Mouse (Mus musculus): Measurements from ENCODE around the gene Lrr1.
"Not testable (repeated sequence)": the region's sequence is repeated elsewhere in the genome, so short reads cannot be mapped to it uniquely, and the experiment has no call there.

Gene Lrr1

DNA sequence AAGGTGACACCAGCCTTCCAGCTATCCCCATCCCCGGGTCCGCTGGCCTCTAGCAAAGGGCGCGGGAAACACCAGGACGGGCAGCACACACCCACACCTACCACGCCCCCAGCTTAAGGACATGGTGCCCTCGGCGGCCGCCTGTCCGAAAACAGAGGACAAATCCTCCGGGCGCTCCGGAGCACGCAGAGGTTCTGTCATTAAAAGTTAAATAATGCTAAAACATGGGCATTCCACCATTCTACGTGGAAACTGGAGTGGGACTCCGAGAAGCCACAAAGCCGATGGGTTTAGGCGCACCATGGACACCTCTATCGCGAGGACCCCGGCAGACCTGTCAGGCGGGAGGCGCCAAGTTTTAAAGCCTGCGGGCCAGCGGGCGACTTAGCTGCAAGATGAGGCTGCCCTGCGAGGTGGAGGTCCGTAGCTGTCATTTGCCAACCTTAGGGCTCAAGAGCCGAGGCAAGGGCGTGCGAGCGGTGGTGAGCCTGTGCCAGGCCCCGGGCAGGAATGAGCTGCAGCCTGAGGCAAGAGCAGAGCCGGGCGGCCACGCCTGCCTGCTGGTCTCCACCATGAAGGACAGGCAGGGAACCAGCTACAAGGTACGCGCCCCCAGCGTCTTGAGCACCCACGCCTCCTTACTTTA is at the start of gene Lrr1:
Lrr1 (plus strand) TSS at position 354 of the 646 bp plus-strand sequence.
- DNase-seq (ENCODE audit: low spot score), result peak; percentile 81

DNA sequence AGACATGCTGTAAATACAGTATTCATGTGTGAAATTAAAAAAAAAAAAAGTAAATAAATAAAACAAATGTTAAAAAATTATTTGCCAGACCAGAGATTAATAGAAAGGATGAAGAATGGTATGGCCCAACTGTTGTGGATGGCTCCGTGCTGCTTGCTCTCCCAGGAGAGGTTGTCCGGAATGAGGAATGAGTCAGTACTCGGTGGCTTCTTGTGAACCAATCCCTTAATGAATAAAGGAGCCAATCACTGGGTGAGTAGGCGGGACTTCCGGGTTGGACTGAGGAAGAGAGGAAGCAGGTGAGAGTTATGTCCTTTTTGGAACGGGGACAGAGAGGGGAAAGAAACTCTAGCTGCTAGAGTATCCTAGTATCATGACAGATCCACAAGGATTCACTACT is 48.7 kb upstream of the Lrr1 start:
- no peak for DNase-seq (ENCODE audit: low spot score)

DNA sequence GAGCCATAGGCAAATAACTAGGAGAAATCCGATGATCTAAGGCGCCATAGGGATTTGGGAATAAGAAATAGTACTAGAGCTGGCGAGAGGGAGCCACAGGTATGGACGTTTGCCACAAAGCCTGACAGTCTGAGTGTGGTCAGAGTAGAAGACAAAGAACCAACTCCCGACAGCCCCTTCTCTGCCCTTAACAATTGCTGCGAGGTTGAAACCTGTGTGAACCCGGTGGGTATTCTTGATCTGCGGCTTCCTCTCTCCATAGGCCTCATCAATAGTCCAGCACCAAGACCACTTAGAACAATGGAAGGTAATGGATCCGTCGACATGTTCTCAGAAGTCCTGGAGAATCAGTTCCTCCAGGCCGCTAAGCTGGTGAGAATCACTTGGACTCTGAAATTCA is 45.8 kb upstream of the Lrr1 start:
- DNase-seq (ENCODE audit: low spot score), result no peak

DNA sequence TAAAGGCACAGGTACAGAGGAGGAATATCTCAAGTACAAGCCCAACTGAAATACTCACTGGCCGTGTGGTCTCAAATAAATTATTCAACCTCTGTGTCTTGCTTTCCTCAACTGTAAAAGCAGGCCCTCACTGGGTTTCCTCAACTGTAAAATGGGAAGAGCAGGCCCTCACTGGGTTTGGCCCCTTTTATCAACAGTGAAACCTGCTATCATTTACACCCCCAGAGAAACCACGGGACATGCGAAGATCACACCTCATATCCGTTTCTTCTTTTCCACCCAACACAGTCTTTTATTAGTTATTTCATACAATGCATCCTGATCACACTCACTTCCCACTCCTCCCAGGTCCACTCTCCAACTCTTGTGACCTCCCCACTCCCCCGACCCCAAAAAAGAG is 43.5 kb upstream of the Lrr1 start:
- DNase-seq (ENCODE audit: low spot score), result no peak

DNA sequence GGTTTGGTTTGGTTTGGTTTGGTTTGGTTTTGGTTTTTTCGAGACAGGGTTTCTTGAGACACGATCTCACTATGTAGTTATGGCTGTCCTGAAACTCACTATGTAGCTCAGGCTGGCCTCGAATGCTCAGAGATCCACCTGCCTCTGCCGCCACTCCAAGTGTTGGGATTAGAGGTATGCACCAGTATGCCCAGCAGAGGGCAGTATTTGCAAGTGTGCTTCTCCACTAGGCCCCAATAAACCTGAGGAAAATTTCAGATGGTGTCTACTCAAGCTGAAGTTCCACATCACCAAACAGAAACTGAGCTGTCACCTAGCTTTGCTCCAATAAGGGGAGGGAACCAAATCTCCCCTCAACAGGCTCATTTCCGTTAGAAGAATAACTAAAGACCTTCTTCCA is 41.4 kb upstream of the Lrr1 start:
- no peak for DNase-seq (ENCODE audit: low spot score)

DNA sequence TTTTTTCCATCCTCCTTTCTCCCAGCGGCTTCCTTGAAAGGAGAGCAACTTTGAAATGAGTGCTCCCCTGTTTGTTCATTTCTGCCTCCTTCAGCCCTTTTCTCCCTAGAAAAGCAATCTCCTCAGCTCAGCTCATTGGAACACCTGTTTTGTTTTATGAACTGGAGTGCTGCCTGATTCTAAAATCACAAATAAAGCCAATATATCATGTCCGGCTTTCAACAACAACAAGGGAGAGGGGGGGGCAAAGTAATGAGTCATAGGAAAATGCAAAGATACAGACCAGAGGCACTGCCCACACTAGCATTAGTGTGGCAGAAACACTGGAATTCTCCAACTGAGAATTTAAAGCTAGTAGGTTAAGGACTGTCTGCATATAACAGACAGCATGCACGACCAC is 41.0 kb upstream of the Lrr1 start:
- DNase-seq (ENCODE audit: low spot score), result no peak

- DNase-seq (ENCODE audit: low spot score), result no peak
Measured at GRCm38 (mm10) chr12:69129634-69130310, 38.8 kb upstream of the Lrr1 start.

DNA sequence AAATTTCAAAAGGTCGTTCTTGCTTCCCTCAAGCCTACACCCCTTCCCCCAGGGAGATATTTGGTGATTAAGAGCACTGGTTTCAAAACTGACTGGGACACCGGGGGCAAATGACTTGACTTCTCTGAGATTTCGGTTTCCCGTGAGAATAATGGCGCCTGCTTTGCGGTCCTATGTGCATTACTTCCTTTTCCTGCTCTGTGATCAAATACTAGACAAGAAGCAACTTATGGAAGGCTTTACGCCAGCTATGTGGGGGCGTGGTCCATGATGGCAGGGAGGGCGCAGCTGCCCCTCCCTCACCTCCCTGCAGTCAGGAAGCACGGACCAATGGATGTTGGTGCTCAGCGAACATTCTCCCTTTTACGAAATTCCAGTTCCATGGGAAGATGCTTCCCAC is 38.1 kb upstream of the Lrr1 start:
- DNase-seq (ENCODE audit: low spot score), result no peak

DNA sequence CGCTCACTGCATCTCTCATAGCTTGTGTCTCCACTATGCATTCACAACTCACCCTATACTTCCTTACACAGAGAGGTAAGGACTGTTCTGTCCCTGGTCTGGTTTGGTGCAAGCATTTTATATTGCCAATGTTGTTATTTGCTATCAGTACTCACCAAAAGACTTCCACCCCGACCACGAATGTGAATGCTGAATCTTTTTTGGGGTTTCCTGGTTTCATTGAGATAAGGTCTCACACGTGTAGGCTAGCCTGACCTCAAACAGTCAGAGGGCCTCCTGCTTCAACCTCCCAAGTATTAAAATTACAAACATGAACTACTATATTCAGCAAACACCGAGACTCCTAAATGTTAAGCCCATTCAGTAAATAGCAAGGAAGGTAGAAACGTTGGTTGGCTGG is 37.3 kb upstream of the Lrr1 start:
- DNase-seq (ENCODE audit: low spot score), result no peak

- peak; percentile 36 for DNase-seq (ENCODE audit: low spot score)
Measured at GRCm38 (mm10) chr12:69131981-69132380, 36.6 kb upstream of the Lrr1 start.

DNA sequence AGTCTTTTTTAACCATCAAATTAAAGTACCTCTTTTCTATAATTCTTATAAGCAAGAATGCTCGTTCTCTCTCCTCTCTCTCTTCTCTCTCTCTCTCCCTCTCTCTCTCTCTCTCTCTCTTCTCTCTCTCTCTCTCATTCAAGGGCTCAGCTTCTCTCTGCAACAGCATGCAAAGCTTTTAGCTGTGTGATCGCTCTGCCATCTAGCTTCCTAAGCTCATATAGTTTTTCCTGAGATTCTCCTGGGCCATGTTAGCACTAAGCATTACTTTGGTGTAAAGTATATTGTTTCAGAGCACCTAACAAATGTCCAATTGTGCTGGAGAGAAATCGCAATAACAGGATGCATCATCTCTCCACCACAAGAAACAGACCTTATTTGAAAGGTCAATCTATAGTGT is 29.4 kb upstream of the Lrr1 start:
- DNase-seq (ENCODE audit: low spot score), result no peak

DNA sequence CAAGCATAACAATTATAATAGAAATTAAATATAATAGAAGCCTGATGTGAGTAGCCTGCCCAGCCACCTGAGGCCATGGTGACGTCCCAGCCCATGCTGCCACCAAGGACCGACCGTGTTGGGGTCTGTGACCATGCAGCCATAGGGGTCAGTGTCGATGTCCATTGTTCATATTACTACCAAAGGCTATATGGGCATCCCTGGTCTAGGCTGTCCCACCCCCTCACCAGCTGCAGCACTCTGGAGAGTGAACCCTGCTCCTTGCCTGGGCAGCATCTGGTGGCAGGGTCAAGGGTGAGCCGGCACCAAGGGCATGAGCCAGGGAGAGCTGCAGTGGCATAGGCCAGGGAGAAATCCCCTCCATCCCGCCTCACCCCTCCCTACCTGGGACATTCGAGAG is 28.8 kb upstream of the Lrr1 start:
- DNase-seq (ENCODE audit: low spot score), result no peak

- no peak for DNase-seq (ENCODE audit: low spot score)
Measured at GRCm38 (mm10) chr12:69143460-69143859, 25.2 kb upstream of the Lrr1 start.

DNA sequence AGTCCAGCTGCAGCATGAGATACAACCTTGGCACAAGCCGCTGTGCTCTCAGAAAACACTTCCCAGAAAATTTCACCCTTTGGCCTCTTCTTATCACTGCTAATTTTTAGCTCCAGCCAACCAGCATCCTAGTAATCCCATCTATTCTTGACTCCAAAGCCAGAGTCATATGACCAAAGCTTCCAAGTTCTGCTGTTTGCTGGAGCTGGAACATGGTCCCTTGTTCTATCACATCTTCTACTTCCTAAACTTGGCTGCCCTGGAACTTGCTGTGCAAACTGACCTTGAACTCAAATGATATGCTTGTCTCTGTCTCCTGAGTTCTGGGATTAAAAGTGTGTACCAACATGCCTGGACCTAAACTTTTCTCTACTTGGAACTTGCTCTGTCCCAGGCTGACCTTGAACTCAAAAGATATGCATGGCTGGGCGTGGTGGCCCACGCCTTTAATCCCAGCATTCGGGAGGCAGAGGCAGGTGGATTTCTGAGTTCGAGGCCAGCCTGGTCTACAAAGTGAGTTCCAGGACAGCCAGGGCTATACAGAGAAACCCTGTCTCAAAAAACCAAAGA is 21.4 kb upstream of the Lrr1 start:
- DNase-seq (ENCODE audit: low spot score), result no peak

- no peak for DNase-seq (ENCODE audit: low spot score)
Measured at GRCm38 (mm10) chr12:69150049-69150448, 18.6 kb upstream of the Lrr1 start.

DNA sequence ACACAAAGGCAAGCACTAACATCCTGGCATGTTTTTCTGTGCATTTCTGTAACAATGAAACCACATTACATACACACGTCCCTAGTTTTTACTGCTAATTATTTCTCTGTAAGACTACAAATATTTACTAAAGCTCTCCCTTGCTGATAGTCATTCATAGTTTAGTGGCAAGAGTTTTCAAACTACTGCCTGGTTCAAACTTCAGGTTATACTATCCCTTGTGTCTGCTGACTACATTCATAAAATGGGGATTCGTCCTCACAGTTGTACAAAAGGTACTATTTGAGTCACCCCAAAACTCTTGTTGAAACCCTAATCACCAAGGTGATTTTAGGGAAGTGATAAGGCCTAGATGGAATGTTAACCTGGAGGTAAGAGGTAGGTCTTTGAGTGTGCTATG is 12.7 kb upstream of the Lrr1 start:
- DNase-seq (ENCODE audit: low spot score), result no peak

- DNase-seq (ENCODE audit: low spot score), result no peak
Measured at GRCm38 (mm10) chr12:69156436-69156835, 12.2 kb upstream of the Lrr1 start.

DNA sequence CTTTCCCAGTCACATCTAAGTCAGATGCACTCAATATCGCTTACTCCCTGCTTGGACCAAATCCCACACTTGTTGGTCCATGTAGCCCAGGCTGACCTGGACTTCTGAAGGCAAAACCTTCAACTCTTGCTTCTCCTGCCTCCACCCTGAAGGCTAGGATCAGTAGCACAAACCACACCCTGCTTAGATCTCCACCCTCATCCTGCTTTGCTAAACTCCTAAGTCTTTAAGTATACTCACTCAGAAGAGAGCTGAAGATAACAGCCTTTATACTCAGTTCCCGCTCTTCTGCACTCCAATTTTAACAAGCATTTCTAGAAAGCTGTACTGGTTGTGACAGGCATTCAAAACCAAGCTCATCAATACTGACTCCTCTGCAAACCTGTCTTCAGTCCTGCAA is 11.5 kb upstream of the Lrr1 start:
- no peak for DNase-seq (ENCODE audit: low spot score)

DNA sequence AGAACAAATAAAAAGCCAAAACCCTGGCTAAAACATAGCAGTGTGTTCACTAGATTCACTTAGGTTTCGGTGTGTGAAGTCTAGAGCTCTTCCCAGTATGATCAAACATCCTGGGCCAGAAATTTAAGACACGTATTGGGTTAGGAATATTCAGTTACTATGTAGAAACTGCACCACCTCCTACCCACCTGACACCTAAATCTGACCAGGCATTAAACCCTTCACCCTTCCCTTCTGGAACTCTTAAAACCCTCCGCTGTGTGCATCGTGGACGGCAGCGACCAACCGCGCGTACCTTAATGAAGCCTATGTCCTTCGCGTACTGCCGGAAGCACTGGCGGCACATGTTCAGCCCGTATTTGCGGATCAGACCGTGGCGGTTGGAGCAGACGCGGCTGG is 10.2 kb upstream of the Lrr1 start:
- no peak for DNase-seq (ENCODE audit: low spot score)

DNA sequence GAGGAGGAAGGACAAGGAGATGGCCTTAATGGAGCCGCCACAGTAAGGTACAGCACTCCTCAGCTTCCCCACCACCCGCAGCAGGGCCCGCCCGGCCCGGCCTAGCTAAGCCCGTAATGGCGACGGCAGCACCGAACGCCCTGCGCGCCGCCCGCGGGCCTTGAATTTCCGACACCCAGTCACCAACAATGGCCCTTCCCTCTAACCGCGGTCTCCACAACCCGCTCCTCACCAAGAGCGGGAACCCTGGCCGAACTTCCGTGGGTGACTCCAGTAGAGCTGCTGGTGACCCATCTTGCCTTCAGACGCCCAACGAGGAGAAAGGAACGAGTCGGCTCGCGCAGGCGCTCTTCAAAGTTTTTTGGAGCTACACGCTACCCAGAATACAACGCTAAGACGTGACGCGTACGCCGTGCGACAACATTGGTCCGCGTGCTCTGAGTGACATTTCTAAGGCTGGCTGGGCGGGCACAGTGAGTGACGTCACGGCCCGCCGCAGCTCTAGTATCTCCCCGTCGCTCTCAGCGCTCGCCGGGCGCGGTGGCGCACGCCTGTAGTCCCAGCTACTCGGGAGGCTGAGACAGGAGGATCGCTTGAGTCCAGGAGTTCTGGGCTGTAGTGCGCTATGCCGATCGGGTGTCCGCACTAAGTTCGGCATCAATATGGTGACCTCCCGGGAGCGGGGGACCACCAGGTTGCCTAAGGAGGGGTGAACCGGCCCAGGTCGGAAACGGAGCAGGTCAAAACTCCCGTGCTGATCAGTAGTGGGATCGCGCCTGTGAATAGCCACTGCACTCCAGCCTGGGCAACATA is 9.6 kb upstream of the Lrr1 start, which contains the start of gene Rps29:
Rps29 (minus strand) TSS at position 422 of the 813 bp plus-strand sequence.
- DNase-seq (ENCODE audit: low spot score), result peak; percentile 91

DNA sequence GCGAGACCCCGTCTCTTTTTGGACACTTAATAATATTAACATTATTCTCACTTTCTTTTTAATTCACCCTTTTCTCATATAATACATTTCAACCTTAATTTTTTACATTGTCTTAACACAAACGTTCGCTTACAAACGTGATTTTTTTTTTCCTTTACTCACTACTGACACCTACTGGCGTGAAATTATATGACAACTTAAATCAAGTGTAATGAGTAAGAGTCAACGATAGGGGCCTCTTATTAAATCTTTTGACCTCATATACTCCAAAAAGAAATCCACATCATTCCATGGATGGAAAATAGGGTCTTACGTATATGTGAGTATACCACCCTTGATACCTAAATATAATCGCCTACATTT is 9.1 kb upstream of the Lrr1 start:
- DNase-seq (ENCODE audit: low spot score), result no peak

GRCm38 (mm10) chr12:69160677-69161076 is 7.9 kb upstream of the Lrr1 start:
- DNase-seq (ENCODE audit: low spot score), result not testable (repeated sequence)

- DNase-seq (ENCODE audit: low spot score), result not testable (repeated sequence)
Measured at GRCm38 (mm10) chr12:69163586-69163985, 5.0 kb upstream of the Lrr1 start.
